Mouse (Mus musculus): ENCODE measurements around the gene Gm3164.
"Not testable (repeated sequence)": the region's sequence is repeated elsewhere in the genome, so short reads cannot be mapped to it uniquely, and the experiment has no call there.

- TF ChIP-seq CTCF (conservative IDR thresholded peaks at IDR 0.05; ENCODE audit: insufficient read depth, insufficient read length, low read depth, low read length); POLR2A (IDR thresholded peaks at IDR 0.05; ENCODE audit: low read depth, low read length): not testable (repeated sequence)
Measured at GRCm38 (mm10) chr14:4430692-4431091, 15.4 kb downstream of the Gm3164 start, which contains the start of gene Gm3173.

Data from kidney, adult 2 months (tissue).